Mouse (Mus musculus): ENCODE measurements at regions not wholly inside any gene's neighbourhood (a gene's known extent, or its start where the extent isn't known, plus 50 kb on each side); places are given as distances from the start of the nearest gene placed in this dataset.

GRCm38 (mm10) chr4:106252946-106253345 lies 63.1 kb upstream of the Usp24 start:
- TF ChIP-seq E2F4 (IDR thresholded peaks at IDR 0.05; ENCODE audit: insufficient read depth) = no peak
- H3K36me3 ChIP-seq (ENCODE audit: control insufficient read depth, insufficient read depth) = no peaks in the 10 kb centered on the region
- no peaks in the 10 kb centered on the region for H3K79me2 ChIP-seq (ENCODE audit: control insufficient read depth, insufficient read depth)
- no peak overlapping the region for H3K4me3 ChIP-seq
- no peak overlapping the region for H3ac ChIP-seq (ENCODE audit: control insufficient read depth, insufficient read length)
- no peak overlapping the region for H3K4me2 ChIP-seq (ENCODE audit: low read depth)
- no peaks in the 10 kb centered on the region for H3K27me3 ChIP-seq (ENCODE audit: control insufficient read depth, insufficient read depth, insufficient read length)

DNA sequence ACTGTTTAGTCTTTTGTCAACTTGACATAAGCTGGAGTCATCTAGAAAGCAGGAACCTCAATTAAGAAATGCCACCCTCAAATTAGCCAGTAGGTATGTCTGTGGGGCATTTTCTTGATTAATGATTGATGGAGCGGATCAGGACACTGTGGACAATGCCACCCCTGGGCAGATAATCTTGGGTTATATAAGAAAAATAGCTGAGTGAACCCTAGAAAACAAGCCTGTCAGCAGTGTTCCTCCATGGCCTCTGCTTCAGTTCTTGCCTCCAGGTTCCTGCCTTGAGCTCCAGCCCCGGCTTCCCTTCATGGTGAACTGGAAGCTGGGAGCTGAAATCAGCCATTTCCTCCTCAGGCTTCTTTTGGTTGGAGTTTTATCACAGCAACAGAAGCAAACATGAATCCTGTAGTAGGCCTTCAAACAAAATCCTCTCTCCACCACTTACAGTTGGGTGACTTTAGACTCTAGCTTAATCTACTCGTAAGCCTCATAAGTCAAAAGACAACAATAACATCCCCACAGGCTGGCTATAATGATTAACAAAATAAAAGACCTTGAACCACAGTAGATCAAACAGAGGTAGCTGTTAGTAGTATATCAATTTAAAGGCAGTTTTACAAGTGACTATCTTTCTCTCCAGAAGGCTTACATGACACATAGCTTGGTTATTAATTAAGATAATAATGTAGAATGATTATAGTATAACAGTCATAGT lies 61.1 kb upstream of the Usp24 start:
- no peak overlapping the region for H3K4me3 ChIP-seq
- no peaks in the 10 kb centered on the region for H3K36me3 ChIP-seq (ENCODE audit: control insufficient read depth, insufficient read depth)
- no peak overlapping the region for H3ac ChIP-seq (ENCODE audit: control insufficient read depth, insufficient read length)
- H3K79me2 ChIP-seq (ENCODE audit: control insufficient read depth, insufficient read depth) = no peaks in the 10 kb centered on the region
- no peaks in the 10 kb centered on the region for H3K27me3 ChIP-seq (ENCODE audit: control insufficient read depth, insufficient read depth, insufficient read length)
- no peak for TF ChIP-seq TCF3 (IDR thresholded peaks at IDR 0.05; ENCODE audit: insufficient read length, low read depth)
- no peak for TF ChIP-seq CEBPB (IDR thresholded peaks at IDR 0.05; ENCODE audit: insufficient read depth, poor library complexity, severe bottlenecking)
- no peak for TF ChIP-seq MAX (IDR thresholded peaks at IDR 0.05; ENCODE audit: low read depth)
- TF ChIP-seq MYOD1 (IDR thresholded peaks at IDR 0.05; ENCODE audit: control insufficient read depth in 1 of 3, insufficient read length in 2 of 3, low read depth in 2 of 3) = no peak
- TF ChIP-seq REST (IDR thresholded peaks at IDR 0.05; ENCODE audit: insufficient read depth, insufficient read length) = no peak
- no peak for TF ChIP-seq MYOG (IDR thresholded peaks at IDR 0.05; ENCODE audit: control insufficient read depth in 1 of 3, insufficient read depth in 1 of 3, insufficient read length in 2 of 3, low read depth in 2 of 3)
- no peak for TF ChIP-seq SRF (IDR thresholded peaks at IDR 0.05; ENCODE audit: control insufficient read depth, insufficient read length, low read depth)
- H3K4me2 ChIP-seq (ENCODE audit: low read depth) = no peak overlapping the region

GRCm38 (mm10) chr4:106255959-106256609 lies 59.9 kb upstream of the Usp24 start:
- Histone ChIP-seq H3K36me3 (ENCODE audit: control insufficient read depth, insufficient read depth) (no peaks in the 10 kb centered on the region), H3K79me2 (ENCODE audit: control insufficient read depth, insufficient read depth) (no peaks in the 10 kb centered on the region), H3K4me3 (no peak overlapping the region), H3K4me2 (ENCODE audit: low read depth) (no peak overlapping the region), H3K27me3 (ENCODE audit: control insufficient read depth, insufficient read depth, insufficient read length) (no peaks in the 10 kb centered on the region), H3ac (ENCODE audit: control insufficient read depth, insufficient read length) (no peak overlapping the region)
- no peak for TF ChIP-seq CEBPB (IDR thresholded peaks at IDR 0.05; ENCODE audit: insufficient read depth, poor library complexity, severe bottlenecking)
- TF ChIP-seq SRF (IDR thresholded peaks at IDR 0.05; ENCODE audit: control insufficient read depth, insufficient read length, low read depth) = no peak
- TF ChIP-seq E2F4 (IDR thresholded peaks at IDR 0.05; ENCODE audit: insufficient read depth) = no peak
- no peak for TF ChIP-seq REST (IDR thresholded peaks at IDR 0.05; ENCODE audit: insufficient read depth, insufficient read length)
- TF ChIP-seq MYOG (IDR thresholded peaks at IDR 0.05; ENCODE audit: control insufficient read depth in 1 of 3, insufficient read depth in 1 of 3, insufficient read length in 2 of 3, low read depth in 2 of 3) = no peak
- TF ChIP-seq TCF3 (IDR thresholded peaks at IDR 0.05; ENCODE audit: insufficient read length, low read depth) = no peak
- TF ChIP-seq TCF12 (IDR thresholded peaks at IDR 0.05; ENCODE audit: insufficient read depth, poor library complexity, severe bottlenecking) = no peak
- TF ChIP-seq MYOD1 (IDR thresholded peaks at IDR 0.05; ENCODE audit: control insufficient read depth in 1 of 3, insufficient read length in 2 of 3, low read depth in 2 of 3) = no peak
- no peak for TF ChIP-seq MAX (IDR thresholded peaks at IDR 0.05; ENCODE audit: low read depth)
- TF ChIP-seq USF1 (IDR thresholded peaks at IDR 0.05; ENCODE audit: low read depth) = no peak
- no peak for TF ChIP-seq POLR2AphosphoS2 (IDR thresholded peaks at IDR 0.05; ENCODE audit: insufficient read length, low read depth)
- TF ChIP-seq POLR2A (IDR thresholded peaks at IDR 0.05; ENCODE audit: insufficient read length, low read depth) = no peak

DNA sequence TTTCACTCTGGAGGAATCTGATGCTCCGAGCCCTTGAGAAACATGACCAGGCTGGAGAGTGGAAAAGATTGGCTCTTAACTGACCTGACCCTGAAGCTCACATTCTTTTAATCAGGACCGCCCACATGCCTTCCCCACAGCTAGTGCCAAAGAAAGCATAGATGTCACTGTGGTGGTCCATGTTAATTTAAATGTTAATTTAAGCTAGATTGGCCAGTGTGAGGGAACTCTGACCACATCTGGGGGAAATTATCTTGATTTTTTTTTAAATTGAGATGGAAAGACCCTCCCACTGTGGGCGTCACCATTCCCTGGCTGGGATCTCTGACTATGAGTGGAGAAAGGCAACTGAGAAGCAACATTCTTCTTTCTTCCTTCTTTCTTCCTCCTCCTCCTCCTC lies 54.6 kb upstream of the Usp24 start:
- Histone ChIP-seq H3K27me3 (ENCODE audit: control insufficient read depth, insufficient read depth, insufficient read length) (peaks cover 5% of the 10 kb centered on the region), H3K4me2 (ENCODE audit: low read depth) (no peak overlapping the region), H3K36me3 (ENCODE audit: control insufficient read depth, insufficient read depth) (no peaks in the 10 kb centered on the region), H3K79me2 (ENCODE audit: control insufficient read depth, insufficient read depth) (no peaks in the 10 kb centered on the region), H3K4me3 (no peak overlapping the region), H3ac (ENCODE audit: control insufficient read depth, insufficient read length) (no peak overlapping the region)
- no peak for TF ChIP-seq MYOD1 (IDR thresholded peaks at IDR 0.05; ENCODE audit: control insufficient read depth in 1 of 3, insufficient read length in 2 of 3, low read depth in 2 of 3)
- no peak for TF ChIP-seq POLR2A (IDR thresholded peaks at IDR 0.05; ENCODE audit: insufficient read length, low read depth)
- TF ChIP-seq MAX (IDR thresholded peaks at IDR 0.05; ENCODE audit: low read depth) = no peak
- no peak for TF ChIP-seq E2F4 (IDR thresholded peaks at IDR 0.05; ENCODE audit: insufficient read depth)
- no peak for TF ChIP-seq TCF3 (IDR thresholded peaks at IDR 0.05; ENCODE audit: insufficient read length, low read depth)
- no peak for TF ChIP-seq CEBPB (IDR thresholded peaks at IDR 0.05; ENCODE audit: insufficient read depth, poor library complexity, severe bottlenecking)
- no peak for TF ChIP-seq REST (IDR thresholded peaks at IDR 0.05; ENCODE audit: insufficient read depth, insufficient read length)
- no peak for TF ChIP-seq POLR2AphosphoS2 (IDR thresholded peaks at IDR 0.05; ENCODE audit: insufficient read length, low read depth)

- Histone ChIP-seq H3K27me3 (ENCODE audit: control insufficient read depth, insufficient read depth, insufficient read length) (peaks cover 5% of the 10 kb centered on the region), H3ac (ENCODE audit: control insufficient read depth, insufficient read length) (no peak overlapping the region), H3K4me2 (ENCODE audit: low read depth) (no peak overlapping the region), H3K4me3 (no peak overlapping the region), H3K79me2 (ENCODE audit: control insufficient read depth, insufficient read depth) (no peaks in the 10 kb centered on the region), H3K36me3 (ENCODE audit: control insufficient read depth, insufficient read depth) (no peaks in the 10 kb centered on the region)
- no peak for TF ChIP-seq USF1 (IDR thresholded peaks at IDR 0.05; ENCODE audit: low read depth)
- TF ChIP-seq TCF3 (IDR thresholded peaks at IDR 0.05; ENCODE audit: insufficient read length, low read depth) = no peak
- TF ChIP-seq TCF12 (IDR thresholded peaks at IDR 0.05; ENCODE audit: insufficient read depth, poor library complexity, severe bottlenecking) = no peak
- TF ChIP-seq E2F4 (IDR thresholded peaks at IDR 0.05; ENCODE audit: insufficient read depth) = no peak
- no peak for TF ChIP-seq SRF (IDR thresholded peaks at IDR 0.05; ENCODE audit: control insufficient read depth, insufficient read length, low read depth)
- no peak for TF ChIP-seq MAX (IDR thresholded peaks at IDR 0.05; ENCODE audit: low read depth)
- TF ChIP-seq MYOG (IDR thresholded peaks at IDR 0.05; ENCODE audit: control insufficient read depth in 1 of 3, insufficient read depth in 1 of 3, insufficient read length in 2 of 3, low read depth in 2 of 3) = no peak
- TF ChIP-seq REST (IDR thresholded peaks at IDR 0.05; ENCODE audit: insufficient read depth, insufficient read length) = no peak
Measured at GRCm38 (mm10) chr4:106261901-106262560, 54.0 kb upstream of the Usp24 start.

Measured in myocyte (in vitro differentiated cells).